Mouse (Mus musculus): ENCODE measurements around the gene Cdsn.

DNA sequence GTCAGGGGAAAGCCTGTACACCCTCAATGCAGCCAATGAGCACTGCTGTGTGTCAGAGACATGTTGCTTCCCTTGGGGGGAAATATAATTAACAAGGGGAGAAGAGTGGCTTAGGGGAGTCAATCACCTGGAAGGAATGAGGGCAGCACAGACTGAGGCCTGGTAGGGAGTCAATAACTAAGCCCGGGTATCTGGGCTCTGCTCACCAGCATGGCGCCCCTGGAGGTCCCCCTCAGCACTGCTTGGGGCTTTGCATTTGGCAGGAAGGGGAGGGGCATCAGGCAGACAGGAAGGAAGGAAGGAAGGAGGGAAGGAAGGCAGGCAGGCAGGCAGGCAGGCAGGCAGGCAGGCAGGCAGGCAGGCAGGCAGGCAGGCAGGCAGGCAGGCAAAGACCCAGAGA, 4.5 kb upstream of the Cdsn start:
- TF ChIP-seq POLR2A (IDR thresholded peaks at IDR 0.05; ENCODE audit: borderline replicate concordance, control insufficient read depth, low read depth, low read length) (no peak), CTCF (IDR thresholded peaks at IDR 0.05; ENCODE audit: control insufficient read depth, insufficient read depth, low read length) (no peak)
